Mouse (Mus musculus) T-helper 17 cell (primary cell): ENCODE data around the gene D630003M21Rik.

ENCODE experiments used
- in situ Hi-C, 2 experiments: fragments of 300-600 bp; cut with MboI, MseI; formaldehyde crosslinking; loops; 1 replicate in 1 of 2; 2 replicates in 1 of 2; pipeline ENCODE4 v1.15.1; 2025; ENCODE audit warnings: high pct_unique_total_duplicates in 2 of 2

The D630003M21Rik gene

DNA sequence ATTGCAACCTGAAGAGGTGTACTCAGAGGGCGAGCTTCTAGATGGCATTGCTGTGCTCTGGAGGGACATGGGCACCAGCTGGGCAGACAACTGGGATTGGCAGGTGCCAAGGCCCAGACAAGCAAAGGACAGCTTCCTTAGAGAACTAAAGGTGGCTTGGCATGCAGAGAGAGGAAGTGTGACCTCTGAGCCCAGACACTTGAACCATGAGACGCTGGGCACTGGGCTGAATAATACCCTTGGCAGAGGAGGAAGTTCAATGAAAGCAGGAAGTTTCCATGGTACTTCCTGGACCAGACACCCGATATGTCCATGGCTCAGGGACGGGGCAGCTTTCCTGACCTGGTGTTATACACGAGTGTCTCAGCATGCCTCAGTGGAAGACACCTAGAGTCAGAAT lies 54.6 kb downstream of the D630003M21Rik start:
- in situ Hi-C loops, result loop anchor here in 1 of 2 experiments (25.0 kb wide), 1 partner anchor 563 kb away; no protein-coding TSS in a partner anchor

DNA sequence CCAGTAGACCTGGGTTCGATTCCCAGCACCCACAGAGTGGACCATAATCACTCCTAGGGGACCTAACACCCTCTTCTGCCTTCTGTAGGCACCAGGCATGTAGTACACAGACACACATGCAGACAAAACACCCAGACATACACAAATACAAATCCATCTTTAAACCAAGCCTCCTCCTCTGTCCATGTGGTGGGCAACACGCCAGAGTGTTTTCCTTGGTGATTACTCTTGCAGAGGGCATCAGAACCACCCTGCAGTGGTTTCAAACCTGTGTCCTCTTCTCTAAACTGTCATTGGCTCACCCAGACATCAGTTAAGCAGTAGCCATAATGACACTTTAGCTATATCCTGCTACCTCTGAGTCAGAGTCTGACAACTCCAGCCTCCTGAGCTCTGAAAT lies 58.6 kb downstream of the D630003M21Rik start:
- in situ Hi-C loops, result loop anchor here in 1 of 2 experiments (25.0 kb wide), 1 partner anchor 567 kb away; no protein-coding TSS in a partner anchor

DNA sequence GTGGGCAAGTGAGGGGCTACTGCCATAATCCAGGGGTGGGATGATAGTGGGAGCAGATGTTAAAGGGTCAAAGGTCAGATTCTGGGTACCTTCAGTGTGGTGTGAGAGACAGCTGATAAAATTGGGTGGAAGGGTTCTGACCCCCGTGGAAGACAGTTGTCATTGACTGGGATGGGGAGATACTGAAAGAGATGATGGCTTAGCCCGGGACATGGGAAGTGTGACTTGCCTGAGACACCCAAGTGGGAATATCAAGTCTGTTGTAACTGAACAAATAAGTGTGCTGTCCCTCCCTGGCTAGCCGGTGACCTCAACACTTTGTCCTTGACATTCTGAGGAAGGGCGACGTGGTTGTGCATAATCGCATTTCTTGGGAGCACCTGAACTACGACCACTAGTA lies 59.3 kb downstream of the D630003M21Rik start:
- in situ Hi-C loops, result loop anchor here in 1 of 2 experiments (10.0 to 25.0 kb wide), 3 partner anchors 568 to 1315 kb away; partner anchors contain the start of genes 4930518I15Rik and Rbl1

DNA sequence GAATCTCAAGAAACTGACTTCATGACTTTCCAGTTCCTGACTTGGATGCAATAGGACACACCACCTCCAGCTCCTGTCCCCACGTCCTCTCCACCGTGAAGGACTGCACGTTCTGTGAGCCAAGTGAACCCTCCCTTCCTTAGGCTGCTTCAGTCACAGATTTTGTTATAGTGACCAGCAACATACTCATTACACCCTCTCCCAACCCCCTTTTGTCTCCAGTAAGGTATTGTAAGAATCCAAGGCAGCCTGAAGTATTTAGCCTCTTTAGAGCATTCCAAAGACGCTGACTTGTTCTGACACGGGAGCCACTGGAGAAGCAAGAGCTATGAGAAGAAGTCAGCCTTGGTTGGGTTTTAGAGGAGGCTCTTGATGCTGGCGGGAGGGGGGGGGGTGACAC lies 59.7 kb downstream of the D630003M21Rik start:
- in situ Hi-C loops, result loop anchor here in 1 of 2 experiments (10.0 to 25.0 kb wide), 3 partner anchors 568 to 1315 kb away; partner anchors contain the start of genes 4930518I15Rik and Rbl1

DNA sequence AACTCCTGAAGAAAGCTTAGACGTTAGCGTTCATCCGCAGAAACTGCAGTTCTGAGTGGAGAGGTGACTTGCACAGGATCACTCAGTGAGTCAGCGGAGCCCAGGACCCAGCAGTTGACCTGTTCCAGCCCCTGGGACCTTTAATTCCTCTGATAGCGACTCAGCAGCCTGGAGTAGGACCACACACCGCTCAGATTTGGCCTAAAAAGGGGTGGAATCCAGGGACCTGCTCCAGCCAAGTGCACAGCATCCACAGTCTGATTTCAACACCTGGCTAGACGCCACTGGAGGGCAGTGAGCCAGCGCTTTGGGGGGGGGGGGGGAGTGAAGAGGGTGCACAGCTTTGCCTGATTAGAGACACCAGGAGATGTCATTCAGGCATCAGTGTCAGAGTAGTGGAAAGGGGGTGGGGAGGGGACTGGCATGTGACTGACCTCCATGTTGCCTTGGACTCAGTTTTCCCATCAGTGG lies 60.2 kb downstream of the D630003M21Rik start:
- in situ Hi-C loops, result loop anchor here in 1 of 2 experiments (10.0 to 25.0 kb wide), 3 partner anchors 569 to 1314 kb away; partner anchors contain the start of genes 4930518I15Rik and Rbl1

DNA sequence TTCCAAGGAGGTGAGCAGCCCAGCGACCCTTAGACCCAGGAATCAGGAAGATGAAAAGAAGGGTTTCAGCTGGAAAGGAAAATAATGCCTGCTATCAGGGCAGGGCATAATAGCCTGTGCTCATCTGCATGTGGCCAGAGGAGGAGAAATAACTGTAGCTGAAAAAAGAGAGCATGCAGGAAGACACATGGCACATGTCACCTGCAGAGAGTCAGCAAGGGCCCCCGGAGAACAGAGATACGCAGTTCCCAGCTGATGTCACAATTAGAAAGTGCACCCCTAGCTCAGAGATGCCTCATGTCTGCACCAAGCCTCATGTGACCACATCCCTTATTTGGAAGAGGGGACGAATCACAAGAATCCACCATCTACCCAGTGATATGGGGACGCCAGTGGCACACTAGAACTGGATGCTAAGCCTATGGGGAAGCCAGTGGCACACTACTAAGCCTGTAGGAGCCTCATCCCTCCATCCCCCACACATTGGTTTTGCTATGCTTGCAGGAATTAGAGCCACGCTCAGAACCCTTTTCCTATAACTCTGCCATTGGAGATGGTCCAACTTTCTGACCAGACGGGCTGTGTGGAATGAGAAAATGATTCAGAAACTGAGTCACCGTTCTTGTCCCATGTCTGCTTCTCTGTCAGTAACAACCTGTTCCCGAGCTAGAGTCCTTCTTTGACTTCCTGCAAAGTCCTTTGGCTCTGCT lies 61.4 kb downstream of the D630003M21Rik start:
- in situ Hi-C loops, result loop anchor here in 1 of 2 experiments (10.0 to 25.0 kb wide), 3 partner anchors 570 to 1313 kb away; partner anchors contain the start of genes 4930518I15Rik and Rbl1

DNA sequence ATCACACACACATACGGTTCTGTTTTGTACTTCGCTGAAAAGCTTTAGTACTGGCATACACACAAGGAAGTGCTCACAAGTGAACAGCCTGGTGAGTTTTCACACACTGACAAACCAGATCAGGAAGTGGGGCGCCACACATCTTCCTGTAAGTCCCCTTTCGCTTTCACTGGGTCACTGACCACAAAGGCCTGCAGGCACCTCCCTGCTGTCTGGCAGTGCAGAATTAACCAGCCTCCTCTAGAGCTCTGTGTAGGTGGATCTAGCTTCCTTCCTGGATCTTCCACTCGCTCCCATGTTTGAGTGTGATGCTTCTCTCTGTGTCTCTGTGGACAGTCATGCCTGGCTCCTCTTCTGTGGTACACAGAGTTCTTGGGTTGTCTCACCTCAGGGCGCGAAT lies 62.4 kb downstream of the D630003M21Rik start:
- in situ Hi-C loops, result loop anchor here in 1 of 2 experiments (10.0 to 25.0 kb wide), 3 partner anchors 571 to 1312 kb away; partner anchors contain the start of genes 4930518I15Rik and Rbl1

DNA sequence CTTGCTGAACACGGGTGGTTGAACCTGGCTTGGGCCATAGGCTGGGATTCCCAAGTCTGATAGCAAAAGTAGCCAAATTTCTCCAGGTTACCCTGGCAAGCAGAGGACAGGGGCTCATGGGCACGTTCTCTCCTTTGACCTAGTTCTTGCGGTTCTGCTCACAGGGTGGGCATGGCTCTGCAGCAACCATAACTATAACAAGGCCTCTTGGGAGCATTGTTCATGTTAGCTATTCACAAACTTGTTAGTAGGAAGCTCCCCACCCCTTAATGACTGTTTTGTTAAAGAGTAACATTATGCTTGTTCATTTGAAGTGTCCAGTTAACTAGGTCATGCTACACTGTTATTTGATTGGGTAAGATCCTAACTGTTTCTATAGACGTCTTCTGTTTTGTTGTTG lies 63.2 kb downstream of the D630003M21Rik start:
- in situ Hi-C loops, result loop anchor here in 1 of 2 experiments (10.0 to 25.0 kb wide), 3 partner anchors 572 to 1311 kb away; partner anchors contain the start of genes 4930518I15Rik and Rbl1

DNA sequence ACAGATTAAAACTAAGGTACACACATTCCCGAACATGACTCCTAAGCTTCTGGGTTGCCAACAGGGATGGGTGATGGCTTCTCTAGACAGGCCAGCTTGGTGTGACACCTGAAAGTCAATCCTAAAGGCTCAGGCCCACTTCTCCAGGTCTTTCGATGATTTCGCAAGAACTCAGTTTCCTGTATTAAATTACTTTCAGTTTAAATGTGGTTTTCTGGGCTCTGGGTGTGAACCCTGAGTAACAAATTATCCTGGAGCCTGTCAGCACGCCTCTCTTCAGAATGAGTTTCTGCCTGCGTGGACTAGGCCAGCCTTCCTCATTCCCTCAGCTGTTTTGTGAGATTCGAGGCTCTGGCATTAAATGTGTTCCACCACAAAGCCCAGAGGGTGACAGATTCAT lies 66.0 kb downstream of the D630003M21Rik start:
- in situ Hi-C loops, result loop anchor here in 1 of 2 experiments (10.0 to 25.0 kb wide), 3 partner anchors 574 to 1308 kb away; partner anchors contain the start of genes 4930518I15Rik and Rbl1

DNA sequence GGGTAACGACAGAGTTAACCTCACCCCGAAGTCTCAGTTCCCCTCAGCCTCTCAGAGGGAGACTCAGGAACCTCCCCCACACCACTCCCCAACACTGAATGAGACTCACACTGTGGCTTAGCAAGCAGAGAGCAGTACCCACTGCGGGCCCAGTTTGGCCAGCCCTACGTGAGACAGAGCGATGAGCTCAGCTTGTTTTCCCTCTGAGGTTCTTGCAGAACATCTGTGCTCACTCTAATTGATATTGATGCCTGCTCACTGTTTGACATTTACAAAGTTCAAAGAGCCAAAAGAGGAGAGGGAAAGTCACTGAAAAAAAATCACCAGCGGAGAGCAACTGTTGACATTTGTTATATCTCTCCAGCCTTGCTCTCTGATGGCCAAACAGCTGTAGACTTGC lies 67.3 kb downstream of the D630003M21Rik start:
- in situ Hi-C loops, result loop anchor here in 1 of 2 experiments (10.0 to 25.0 kb wide), 3 partner anchors 576 to 1307 kb away; partner anchors contain the start of genes 4930518I15Rik and Rbl1

DNA sequence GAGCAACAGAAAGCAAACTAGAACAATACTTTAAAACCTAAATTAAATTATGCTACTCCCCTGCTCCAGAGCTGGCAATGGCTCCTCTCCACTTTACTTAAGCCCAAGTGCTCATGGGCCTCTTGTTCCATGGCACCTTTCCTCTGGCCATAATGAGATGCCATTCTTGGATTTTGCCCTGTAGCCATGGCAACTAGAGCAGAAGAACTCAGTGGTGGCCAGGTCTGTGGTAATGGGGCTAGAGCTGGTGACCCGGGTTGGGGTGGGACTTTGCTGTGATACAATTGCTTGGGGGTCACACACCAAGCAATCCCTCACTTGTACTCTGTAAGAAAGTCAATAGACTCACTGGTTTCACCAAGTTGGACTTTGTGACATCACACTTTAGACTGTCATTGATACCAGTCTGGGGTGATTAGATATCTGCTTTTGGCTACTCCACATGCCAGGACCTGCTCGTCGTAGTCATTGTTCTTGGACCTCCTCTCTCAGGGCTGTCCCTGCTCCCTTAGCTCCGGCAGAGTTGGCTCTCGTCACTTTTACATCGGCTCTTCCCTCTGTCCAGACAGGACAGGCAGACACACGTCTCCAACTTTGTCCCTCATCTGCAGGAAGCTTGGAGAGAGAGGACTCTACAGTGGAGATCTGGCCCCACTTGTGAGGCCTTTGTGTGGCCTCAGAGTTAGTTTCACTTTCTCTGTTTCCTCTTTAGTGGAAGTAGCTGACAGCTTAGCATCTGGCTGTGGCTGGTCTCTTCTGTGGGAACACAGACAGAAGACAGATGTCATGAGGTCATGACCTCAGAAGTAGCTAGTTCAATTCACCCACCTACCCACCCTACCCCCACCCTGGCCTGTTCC lies 69.4 kb downstream of the D630003M21Rik start:
- in situ Hi-C loops, result loop anchor here in 1 of 2 experiments (10.0 to 25.0 kb wide), 3 partner anchors 578 to 1305 kb away; partner anchors contain the start of genes 4930518I15Rik and Rbl1

DNA sequence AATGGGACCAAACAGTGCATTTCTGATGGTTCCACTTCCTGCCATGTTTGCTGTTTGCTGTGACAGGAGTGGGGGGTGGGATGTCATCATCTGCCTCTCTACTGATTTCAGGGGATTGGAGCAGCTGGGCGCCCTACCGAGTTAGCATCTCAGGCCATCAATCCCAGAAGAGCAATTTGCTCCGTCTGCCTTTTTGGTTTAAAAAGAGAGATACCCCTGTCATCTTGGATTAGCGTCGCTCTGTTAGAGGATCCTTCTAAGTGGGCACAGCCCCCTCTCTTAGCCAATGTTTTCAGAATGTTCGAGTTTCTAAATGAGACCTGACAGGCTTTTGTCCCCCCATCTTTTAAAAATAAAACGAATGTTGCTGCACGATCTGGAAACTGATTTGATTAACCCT lies 71.4 kb downstream of the D630003M21Rik start:
- in situ Hi-C loops, result loop anchor here in 1 of 2 experiments (25.0 kb wide), 1 partner anchor 580 kb away; no protein-coding TSS in a partner anchor

DNA sequence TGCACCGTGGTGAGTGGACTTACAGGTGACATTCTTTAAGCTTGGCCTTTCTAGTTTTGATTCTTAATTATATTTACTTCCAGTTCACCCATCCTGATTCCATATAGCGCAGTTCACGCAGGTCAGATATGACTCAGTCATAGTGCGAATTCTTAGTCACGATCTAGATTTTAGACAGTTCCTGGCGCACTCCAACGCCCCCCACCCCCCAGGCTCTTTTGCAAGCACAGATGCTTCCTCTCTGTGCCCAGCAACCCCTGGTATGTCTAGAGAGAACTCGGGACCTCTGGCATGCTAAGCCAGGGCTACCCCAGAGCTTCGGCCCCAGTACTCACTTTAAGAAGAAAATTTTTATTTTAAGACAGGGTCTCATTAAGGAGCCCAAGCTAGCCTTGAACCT lies 72.5 kb downstream of the D630003M21Rik start:
- in situ Hi-C loops, result loop anchor here in 1 of 2 experiments (25.0 kb wide), 1 partner anchor 581 kb away; no protein-coding TSS in a partner anchor

DNA sequence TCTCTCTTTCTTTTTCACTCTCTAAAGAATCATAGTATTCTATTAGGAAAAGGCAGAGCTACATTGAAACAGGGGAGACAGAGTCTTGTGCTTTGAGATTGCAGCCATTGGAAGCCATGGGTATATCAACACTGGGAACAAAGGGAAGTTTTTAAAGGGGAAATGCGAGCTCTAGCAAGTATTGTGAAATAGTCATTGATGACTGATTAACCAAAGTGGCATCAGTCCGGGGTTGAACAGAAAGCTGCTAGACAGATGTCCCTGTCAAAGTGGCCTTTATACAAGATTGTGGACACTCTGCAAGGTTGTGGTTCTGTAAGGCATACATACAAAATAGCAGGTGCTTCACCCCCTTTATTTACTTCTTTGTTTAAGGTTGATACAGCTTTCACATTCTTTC lies 73.4 kb downstream of the D630003M21Rik start:
- in situ Hi-C loops, result loop anchor here in 1 of 2 experiments (25.0 kb wide), 1 partner anchor 582 kb away; no protein-coding TSS in a partner anchor

DNA sequence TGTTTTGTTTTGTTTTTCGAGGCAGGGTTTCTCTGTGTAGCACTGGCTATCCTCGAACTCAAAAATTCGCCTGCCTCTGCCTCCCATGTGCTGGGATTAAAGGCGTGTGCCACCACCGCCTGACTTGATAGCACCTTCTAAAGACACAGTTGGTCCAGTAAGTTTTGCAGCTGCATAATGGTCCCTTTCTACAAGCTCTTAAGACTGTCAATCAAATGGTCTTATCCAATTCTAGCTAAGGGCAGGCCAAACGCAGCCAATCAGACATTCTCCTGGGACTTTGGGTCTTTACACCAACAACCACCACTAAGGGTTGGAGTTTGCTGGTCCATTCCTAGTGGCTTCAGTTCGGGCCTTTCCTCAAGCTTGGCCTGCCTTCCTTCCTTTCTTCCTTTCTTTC lies 73.9 kb downstream of the D630003M21Rik start:
- in situ Hi-C loops, result loop anchor here in 1 of 2 experiments (25.0 kb wide), 1 partner anchor 582 kb away; no protein-coding TSS in a partner anchor

DNA sequence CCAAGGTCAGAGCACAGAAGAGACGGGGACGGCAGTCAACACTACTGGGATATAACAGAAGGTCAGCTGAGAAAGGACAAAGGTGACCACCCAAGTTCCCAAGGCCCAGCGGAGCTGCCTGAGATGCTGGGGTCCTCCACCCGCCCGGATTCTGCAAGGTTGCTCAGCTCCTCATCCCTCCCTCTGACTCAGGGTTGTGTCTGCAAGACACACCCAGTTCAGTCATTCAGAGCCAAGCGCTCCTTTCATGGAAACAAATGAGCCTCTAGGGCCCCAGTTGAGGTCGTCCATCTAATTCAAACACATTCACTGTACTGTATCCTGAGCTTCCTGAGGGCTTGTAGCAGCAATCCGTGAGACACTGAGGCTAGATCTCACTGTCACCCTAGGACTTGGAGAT lies 74.4 kb downstream of the D630003M21Rik start:
- in situ Hi-C loops, result loop anchor here in 1 of 2 experiments (25.0 kb wide), 1 partner anchor 583 kb away; no protein-coding TSS in a partner anchor

DNA sequence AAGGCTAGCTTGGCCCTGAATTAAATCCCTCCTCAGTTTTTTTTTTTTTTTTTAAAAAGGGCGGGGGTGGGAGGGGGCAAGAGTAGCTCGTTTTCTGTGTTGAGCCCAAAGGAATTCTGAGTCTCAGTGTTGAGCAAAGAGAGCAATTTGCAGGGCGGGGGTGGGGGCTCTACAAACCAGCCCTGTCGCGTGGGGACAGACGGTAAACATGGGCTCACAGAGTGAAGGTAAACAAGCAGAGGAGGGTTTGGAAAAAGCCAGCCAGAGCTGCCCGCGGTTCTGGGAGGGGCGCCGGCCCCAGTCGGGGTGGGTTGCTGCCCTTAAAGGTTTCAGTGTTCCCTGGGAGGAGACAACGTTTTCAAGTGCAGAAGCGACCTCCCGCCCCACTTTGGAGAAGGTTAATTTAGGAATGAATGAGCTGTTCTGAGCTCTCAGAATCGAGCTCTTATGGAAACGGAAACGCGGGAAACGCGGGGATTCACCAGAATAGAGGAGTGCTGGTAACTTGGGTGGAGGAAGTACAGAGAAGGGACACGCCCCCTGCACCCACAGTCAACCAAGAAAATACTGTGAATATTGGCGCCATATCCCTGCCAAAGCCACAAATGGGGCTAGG lies 75.2 kb downstream of the D630003M21Rik start:
- in situ Hi-C loops, result loop anchor here in 1 of 2 experiments (25.0 kb wide), 1 partner anchor 583 kb away; no protein-coding TSS in a partner anchor

DNA sequence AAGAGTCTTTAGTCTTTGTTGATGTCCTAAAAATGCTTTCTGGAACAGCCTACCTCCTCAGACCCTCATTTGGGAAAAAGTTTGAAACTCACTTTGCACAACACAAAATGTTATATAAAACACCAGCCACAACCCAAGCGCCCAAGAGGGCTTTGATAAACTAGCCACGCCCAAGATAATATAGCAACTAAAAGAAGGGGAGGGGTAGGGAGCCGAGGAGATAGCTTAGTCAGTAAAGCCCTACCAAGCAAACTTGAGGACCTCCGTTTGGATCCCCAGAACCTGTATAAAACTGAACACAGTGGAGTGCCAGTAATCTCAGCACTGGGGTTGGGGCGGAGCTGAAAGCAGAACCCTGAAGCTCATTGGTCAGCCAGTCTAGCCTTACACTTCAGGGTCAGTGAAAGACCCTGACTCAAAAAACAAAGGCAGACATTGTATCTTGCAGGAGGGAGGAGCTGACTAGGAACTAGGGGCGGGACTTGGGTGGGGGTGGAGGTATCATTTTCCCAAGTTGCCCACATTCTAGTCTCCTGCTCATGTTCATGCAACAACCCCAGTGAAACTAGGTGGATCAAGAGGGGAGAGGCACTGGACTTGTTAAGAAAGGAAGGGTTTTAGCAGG lies 76.2 kb downstream of the D630003M21Rik start:
- in situ Hi-C loops, result loop anchor here in 1 of 2 experiments (25.0 kb wide), 1 partner anchor 585 kb away; no protein-coding TSS in a partner anchor

DNA sequence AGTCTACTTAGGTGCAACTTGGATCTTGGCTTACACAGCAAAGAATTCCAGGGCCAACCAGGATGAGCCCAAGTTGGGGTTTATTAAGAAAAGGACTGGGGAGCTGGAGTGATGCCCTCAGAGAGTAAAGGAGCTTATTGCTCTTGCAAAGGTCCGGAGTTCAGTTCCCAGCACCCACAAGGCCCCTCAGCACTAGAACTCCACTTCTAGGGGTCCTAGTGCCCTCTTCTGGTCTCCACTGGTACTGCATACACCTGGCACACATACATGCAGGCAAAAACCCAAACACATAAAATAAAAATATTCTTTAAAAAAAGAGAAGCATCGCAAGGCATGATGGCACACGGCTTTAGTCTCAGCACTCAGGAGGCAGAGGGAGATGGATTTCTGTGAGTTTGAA lies 77.9 kb downstream of the D630003M21Rik start:
- in situ Hi-C loops, result loop anchor here in 1 of 2 experiments (25.0 kb wide), 1 partner anchor 586 kb away; no protein-coding TSS in a partner anchor
